Mouse (Mus musculus): ENCODE results near the gene Gabrb2. TPM values are rescaled to one million over a fixed set of nuclear protein-coding genes. Genes with fewer than 3 reads are reported as not detected.

Gene Gabrb2
- polyA plus RNA-seq, 1 experiment from 2014 or later, result 4.0 TPM

DNA sequence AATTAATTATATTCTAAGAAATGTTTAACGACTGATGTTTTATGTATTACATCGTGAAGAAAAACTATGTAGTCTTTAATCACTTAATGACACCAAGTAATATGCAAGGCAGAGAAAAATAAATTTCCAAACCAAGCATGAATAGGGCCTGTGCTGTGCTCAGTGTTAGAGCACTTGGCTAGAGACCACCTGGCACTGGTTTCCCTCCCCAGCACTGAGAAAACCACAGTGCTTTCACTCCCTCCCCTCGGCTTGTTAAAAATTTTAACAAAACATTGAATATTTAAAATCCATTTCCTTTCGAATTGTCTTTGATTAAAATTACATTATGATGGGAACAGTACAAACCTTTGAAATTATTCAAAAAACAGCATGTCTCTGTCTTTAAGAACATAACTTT lies 151.9 kb downstream of the Gabrb2 start:
- Histone ChIP-seq H3K36me3 (ENCODE audit: control insufficient read depth, insufficient read depth, low read length) (no peaks in the 10 kb centered on the region), H3K4me3 (ENCODE audit: low read depth, low read length) (no peak overlapping the region), H3K27ac (ENCODE audit: low read depth, low read length) (no peak overlapping the region), H3K27me3 (ENCODE audit: control insufficient read depth, insufficient read depth, low read length) (no peaks in the 10 kb centered on the region), H3K9me3 (ENCODE audit: control insufficient read depth, low read length) (no peaks in the 10 kb centered on the region), H3K4me2 (ENCODE audit: low read depth) (no peak overlapping the region), H3K4me1 (ENCODE audit: control insufficient read depth, insufficient read depth, low read length) (no peaks in the 10 kb centered on the region), H3K9ac (ENCODE audit: low read length) (no peak overlapping the region)
- WGBS, result 87% methylated on average over 4 of the region's 4 CpGs
- DNase-seq (ENCODE audit: low spot score), result no peak
- ATAC-seq (ENCODE audit: insufficient read depth, low FRiP score, low TSS enrichment), result no peak

DNA sequence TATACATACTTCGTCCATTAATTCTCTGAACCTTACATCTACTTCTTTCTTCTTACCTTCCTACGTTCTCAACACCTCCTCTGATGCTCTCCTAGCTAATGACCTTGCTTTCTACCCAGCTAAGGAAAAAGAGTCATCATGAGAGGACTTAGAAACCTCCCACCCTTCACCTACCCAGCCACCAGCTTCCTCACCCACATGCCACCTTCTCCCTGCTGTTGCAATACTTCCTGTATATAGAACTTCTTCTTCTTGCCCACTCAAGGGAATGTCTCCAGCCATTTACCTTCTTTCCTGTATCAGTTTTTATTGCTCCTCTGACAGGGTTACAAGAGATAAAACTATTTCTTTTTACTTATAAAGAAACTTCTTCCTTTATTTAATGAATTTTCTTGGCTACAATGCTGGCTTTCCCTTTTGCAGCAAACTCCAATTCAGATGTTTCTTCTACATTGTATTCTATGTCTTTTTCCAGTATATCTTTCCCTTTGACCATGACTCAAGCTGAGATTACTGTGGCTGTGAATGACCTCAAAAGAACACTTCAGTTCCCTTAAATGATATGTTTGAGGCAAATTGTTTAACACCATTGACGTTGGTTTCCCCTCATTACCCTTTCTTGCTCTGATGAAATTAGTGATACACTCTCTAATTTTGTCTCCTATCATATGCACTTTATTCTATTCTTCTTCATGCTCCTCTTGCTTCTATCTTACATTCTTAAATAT lies 155.8 kb downstream of the Gabrb2 start:
- H3K9ac ChIP-seq (ENCODE audit: low read length), result no peak overlapping the region
- no peaks in the 10 kb centered on the region for H3K36me3 ChIP-seq (ENCODE audit: control insufficient read depth, insufficient read depth, low read length)
- H3K4me1 ChIP-seq (ENCODE audit: control insufficient read depth, insufficient read depth, low read length), result no peaks in the 10 kb centered on the region
- H3K9me3 ChIP-seq (ENCODE audit: control insufficient read depth, low read length), result no peaks in the 10 kb centered on the region
- no peak overlapping the region for H3K4me3 ChIP-seq (ENCODE audit: low read depth, low read length)
- WGBS, result 86% methylated on average over 3 of the region's 3 CpGs
- no peak overlapping the region for H3K27ac ChIP-seq (ENCODE audit: low read depth, low read length)
- DNase-seq (ENCODE audit: low spot score) (no peak), ATAC-seq (ENCODE audit: insufficient read depth, low FRiP score, low TSS enrichment) (no peak)
- H3K4me2 ChIP-seq (ENCODE audit: low read depth), result no peak overlapping the region
- no peaks in the 10 kb centered on the region for H3K27me3 ChIP-seq (ENCODE audit: control insufficient read depth, insufficient read depth, low read length)

- H3K4me3 ChIP-seq (ENCODE audit: low read depth, low read length), result no peak overlapping the region
- DNase-seq (ENCODE audit: low spot score) (no peak), ATAC-seq (ENCODE audit: insufficient read depth, low FRiP score, low TSS enrichment) (no peak)
- H3K9me3 ChIP-seq (ENCODE audit: control insufficient read depth, low read length), result no peaks in the 10 kb centered on the region
- H3K27ac ChIP-seq (ENCODE audit: low read depth, low read length), result no peak overlapping the region
- no peak overlapping the region for H3K4me2 ChIP-seq (ENCODE audit: low read depth)
- no peaks in the 10 kb centered on the region for H3K4me1 ChIP-seq (ENCODE audit: control insufficient read depth, insufficient read depth, low read length)
- no peak overlapping the region for H3K9ac ChIP-seq (ENCODE audit: low read length)
- WGBS, result 85% methylated on average over 6 of the region's 6 CpGs
- H3K27me3 ChIP-seq (ENCODE audit: control insufficient read depth, insufficient read depth, low read length), result no peaks in the 10 kb centered on the region
- no peaks in the 10 kb centered on the region for H3K36me3 ChIP-seq (ENCODE audit: control insufficient read depth, insufficient read depth, low read length)
These were observed 160.2 kb downstream of the Gabrb2 start for GRCm38 (mm10) chr11:42579804-42580203.

- WGBS, result 52% methylated on average over 4 of the region's 4 CpGs
- H3K9ac ChIP-seq (ENCODE audit: low read length), result no peak overlapping the region
- no peaks in the 10 kb centered on the region for H3K27me3 ChIP-seq (ENCODE audit: control insufficient read depth, insufficient read depth, low read length)
- DNase-seq (ENCODE audit: low spot score) (no peak), ATAC-seq (ENCODE audit: insufficient read depth, low FRiP score, low TSS enrichment) (0 out of 2 replicates have a peak, but pooled peaks have one; percentile 50)
- no peak overlapping the region for H3K4me3 ChIP-seq (ENCODE audit: low read depth, low read length)
- H3K36me3 ChIP-seq (ENCODE audit: control insufficient read depth, insufficient read depth, low read length), result no peaks in the 10 kb centered on the region
- H3K9me3 ChIP-seq (ENCODE audit: control insufficient read depth, low read length), result no peaks in the 10 kb centered on the region
- no peak overlapping the region for H3K27ac ChIP-seq (ENCODE audit: low read depth, low read length)
- H3K4me2 ChIP-seq (ENCODE audit: low read depth), result no peak overlapping the region
- H3K4me1 ChIP-seq (ENCODE audit: control insufficient read depth, insufficient read depth, low read length), result no peaks in the 10 kb centered on the region
These were observed 161.6 kb downstream of the Gabrb2 start for GRCm38 (mm10) chr11:42581123-42581522.

GRCm38 (mm10) chr11:42581753-42582152 lies 162.2 kb downstream of the Gabrb2 start:
- no peak for ATAC-seq (ENCODE audit: insufficient read depth, low FRiP score, low TSS enrichment)
- DNase-seq (ENCODE audit: low spot score), result no peak
- Histone ChIP-seq H3K9ac (ENCODE audit: low read length) (no peak overlapping the region), H3K36me3 (ENCODE audit: control insufficient read depth, insufficient read depth, low read length) (no peaks in the 10 kb centered on the region), H3K4me3 (ENCODE audit: low read depth, low read length) (no peak overlapping the region), H3K27ac (ENCODE audit: low read depth, low read length) (no peak overlapping the region), H3K4me2 (ENCODE audit: low read depth) (no peak overlapping the region), H3K4me1 (ENCODE audit: control insufficient read depth, insufficient read depth, low read length) (no peaks in the 10 kb centered on the region), H3K27me3 (ENCODE audit: control insufficient read depth, insufficient read depth, low read length) (no peaks in the 10 kb centered on the region), H3K9me3 (ENCODE audit: control insufficient read depth, low read length) (no peaks in the 10 kb centered on the region)

- H3K27me3 ChIP-seq (ENCODE audit: control insufficient read depth, insufficient read depth, low read length), result no peaks in the 10 kb centered on the region
- DNase-seq (ENCODE audit: low spot score), result no peak
- H3K4me3 ChIP-seq (ENCODE audit: low read depth, low read length), result no peak overlapping the region
- no peak overlapping the region for H3K9ac ChIP-seq (ENCODE audit: low read length)
- H3K27ac ChIP-seq (ENCODE audit: low read depth, low read length), result no peak overlapping the region
- no peaks in the 10 kb centered on the region for H3K36me3 ChIP-seq (ENCODE audit: control insufficient read depth, insufficient read depth, low read length)
- no peak overlapping the region for H3K4me2 ChIP-seq (ENCODE audit: low read depth)
- ATAC-seq (ENCODE audit: insufficient read depth, low FRiP score, low TSS enrichment), result no peak
- no peaks in the 10 kb centered on the region for H3K4me1 ChIP-seq (ENCODE audit: control insufficient read depth, insufficient read depth, low read length)
- 89% methylated on average over 3 of the region's 3 CpGs for WGBS
- H3K9me3 ChIP-seq (ENCODE audit: control insufficient read depth, low read length), result no peaks in the 10 kb centered on the region
These were observed 172.9 kb downstream of the Gabrb2 start for GRCm38 (mm10) chr11:42592418-42592817.

- WGBS, result 100% methylated on average over 1 of the region's 1 CpGs
- H3K9me3 ChIP-seq (ENCODE audit: control insufficient read depth, low read length), result no peaks in the 10 kb centered on the region
- no peak overlapping the region for H3K4me2 ChIP-seq (ENCODE audit: low read depth)
- no peak overlapping the region for H3K4me3 ChIP-seq (ENCODE audit: low read depth, low read length)
- H3K27ac ChIP-seq (ENCODE audit: low read depth, low read length), result no peak overlapping the region
- no peak for DNase-seq (ENCODE audit: low spot score)
- H3K9ac ChIP-seq (ENCODE audit: low read length), result no peak overlapping the region
- H3K36me3 ChIP-seq (ENCODE audit: control insufficient read depth, insufficient read depth, low read length), result no peaks in the 10 kb centered on the region
- ATAC-seq (ENCODE audit: insufficient read depth, low FRiP score, low TSS enrichment), result no peak
- H3K4me1 ChIP-seq (ENCODE audit: control insufficient read depth, insufficient read depth, low read length), result no peaks in the 10 kb centered on the region
- no peaks in the 10 kb centered on the region for H3K27me3 ChIP-seq (ENCODE audit: control insufficient read depth, insufficient read depth, low read length)
These were observed 186.7 kb downstream of the Gabrb2 start for GRCm38 (mm10) chr11:42606225-42606624.

DNA sequence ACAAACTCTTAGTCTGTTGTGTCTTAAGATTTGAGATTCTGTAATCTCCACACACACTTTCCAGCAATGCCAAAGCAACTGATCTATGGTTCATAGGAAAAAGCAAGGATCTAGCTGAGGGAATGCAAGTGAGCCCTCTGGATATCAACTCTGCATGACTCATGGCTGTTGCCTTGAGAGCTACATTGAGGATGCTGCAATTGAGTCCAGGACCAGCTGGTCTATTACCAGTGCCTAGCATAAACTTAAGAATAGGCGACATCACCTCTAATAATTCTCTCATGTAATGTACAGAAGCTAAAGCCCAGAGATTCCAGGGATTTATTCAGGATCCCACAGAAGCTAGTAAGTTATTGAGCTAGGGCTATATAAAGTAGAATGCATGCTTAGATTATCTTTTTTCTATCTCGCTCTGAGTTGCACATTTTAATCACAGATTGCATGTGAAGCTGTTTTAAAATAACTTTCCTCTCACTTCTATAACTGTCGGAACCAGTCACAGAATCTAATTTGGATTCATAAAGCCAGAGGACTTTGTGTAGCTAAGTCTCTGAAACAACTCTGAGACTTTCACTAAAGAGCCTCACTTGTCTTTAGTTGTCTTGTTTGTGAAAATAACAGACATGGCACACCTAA lies 189.7 kb downstream of the Gabrb2 start:
- H3K9me3 ChIP-seq (ENCODE audit: control insufficient read depth, low read length), result no peaks in the 10 kb centered on the region
- H3K4me3 ChIP-seq (ENCODE audit: low read depth, low read length), result no peak overlapping the region
- no peak for DNase-seq (ENCODE audit: low spot score)
- H3K9ac ChIP-seq (ENCODE audit: low read length), result no peak overlapping the region
- no peaks in the 10 kb centered on the region for H3K36me3 ChIP-seq (ENCODE audit: control insufficient read depth, insufficient read depth, low read length)
- no peak for ATAC-seq (ENCODE audit: insufficient read depth, low FRiP score, low TSS enrichment)
- no peak overlapping the region for H3K4me2 ChIP-seq (ENCODE audit: low read depth)
- WGBS, result 89% methylated on average over 3 of the region's 3 CpGs
- H3K4me1 ChIP-seq (ENCODE audit: control insufficient read depth, insufficient read depth, low read length), result no peaks in the 10 kb centered on the region
- no peaks in the 10 kb centered on the region for H3K27me3 ChIP-seq (ENCODE audit: control insufficient read depth, insufficient read depth, low read length)
- no peak overlapping the region for H3K27ac ChIP-seq (ENCODE audit: low read depth, low read length)

GRCm38 (mm10) chr11:42618195-42618594 lies 198.6 kb downstream of the Gabrb2 start:
- no peaks in the 10 kb centered on the region for H3K9me3 ChIP-seq (ENCODE audit: control insufficient read depth, low read length)
- H3K9ac ChIP-seq (ENCODE audit: low read length), result no peak overlapping the region
- H3K36me3 ChIP-seq (ENCODE audit: control insufficient read depth, insufficient read depth, low read length), result no peaks in the 10 kb centered on the region
- WGBS, result 72% methylated on average over 2 of the region's 2 CpGs
- H3K4me3 ChIP-seq (ENCODE audit: low read depth, low read length), result no peak overlapping the region
- no peaks in the 10 kb centered on the region for H3K27me3 ChIP-seq (ENCODE audit: control insufficient read depth, insufficient read depth, low read length)
- H3K27ac ChIP-seq (ENCODE audit: low read depth, low read length), result no peak overlapping the region
- DNase-seq (ENCODE audit: low spot score) (no peak), ATAC-seq (ENCODE audit: insufficient read depth, low FRiP score, low TSS enrichment) (no peak)
- H3K4me2 ChIP-seq (ENCODE audit: low read depth), result no peak overlapping the region
- H3K4me1 ChIP-seq (ENCODE audit: control insufficient read depth, insufficient read depth, low read length), result no peaks in the 10 kb centered on the region

Data from neural tube, embryonic 11.5 days (tissue).